Mouse (Mus musculus) small intestine, adult 2 months (tissue): ENCODE measurements at regions not wholly inside any gene's neighbourhood (a gene's known extent, or its start where the extent isn't known, plus 50 kb on each side); places are given as distances from the start of the nearest gene placed in this dataset.

Experiments used
- H3K27ac ChIP-seq: fragments of 200-500 bp; 2 replicates; pipeline ENCODE4 v1.5.1; 2012; ENCODE audit warnings: low read depth, low read length, control low read depth, inconsistent platforms; ENCODE audit not compliant: insufficient read depth
- H3K27me3 ChIP-seq: fragments of 200-500 bp; 2 replicates; pipeline ENCODE4 v1.6.1; 2012; ENCODE audit warnings: mild to moderate bottlenecking, moderate library complexity, low read length, inconsistent platforms; ENCODE audit not compliant: control insufficient read depth, insufficient read depth
- H3K36me3 ChIP-seq: fragments of 200-500 bp; 2 replicates; pipeline ENCODE4 v1.6.1; 2012; ENCODE audit warnings: mild to moderate bottlenecking, low read length, control low read depth, inconsistent platforms; ENCODE audit not compliant: control insufficient read depth, insufficient read depth
- H3K4me1 ChIP-seq: fragments of 200-500 bp; 2 replicates; pipeline ENCODE4 v1.6.1; 2012; ENCODE audit warnings: low read length, inconsistent platforms, mixed read lengths; ENCODE audit not compliant: control insufficient read depth, insufficient read depth, insufficient read length
- H3K4me3 ChIP-seq: fragments of 200-500 bp; 2 replicates; pipeline ENCODE4 v1.5.1; 2012; ENCODE audit warnings: low read depth, mild to moderate bottlenecking, control low read depth, inconsistent platforms, low read length, moderate library complexity
- CTCF ChIP-seq: fragments of 200-500 bp; IDR thresholded peaks from 2 replicates; pipeline ENCODE4 v1.5.1; 2012; ENCODE audit warnings: low read depth, mild to moderate bottlenecking, control low read depth, inconsistent platforms, low read length, moderate library complexity, mixed read lengths; ENCODE audit not compliant: insufficient replicate concordance, insufficient read length; ENCODE audit errors: extremely low read depth
- POLR2A ChIP-seq: fragments of 200-500 bp; IDR thresholded peaks from 2 replicates; pipeline ENCODE4 v1.6.1; 2012; ENCODE audit warnings: low read depth, mild to moderate bottlenecking, control low read depth, inconsistent platforms, low read length, moderate library complexity
- WGBS: fragments of 180-500 bp; shearing (Covaris S2); methylation state at CpG from one replicate; pipeline ENCODE4 v1.1.7; 2018; 5-methylcytosine and 5-hydroxymethylcytosine counted together

GRCm38 (mm10) chr1:73716901-73717300 lies 407.3 kb downstream of the Tns1 start:
- Histone ChIP-seq H3K4me1 (no peaks in the 10 kb centered on the region), H3K4me3 (no peak overlapping the region), H3K27me3 (no peaks in the 10 kb centered on the region), H3K27ac (no peak overlapping the region), H3K36me3 (no peaks in the 10 kb centered on the region)
- no peak for TF ChIP-seq POLR2A
- TF ChIP-seq CTCF: no peak

GRCm38 (mm10) chr1:73715571-73715970 lies 408.7 kb downstream of the Tns1 start:
- Histone ChIP-seq H3K4me1 (no peaks in the 10 kb centered on the region), H3K4me3 (no peak overlapping the region), H3K27ac (no peak overlapping the region), H3K27me3 (no peaks in the 10 kb centered on the region), H3K36me3 (no peaks in the 10 kb centered on the region)
- TF ChIP-seq POLR2A (no peak), CTCF (no peak)
- 65% methylated on average over 2 of the region's 2 CpGs for WGBS

- no peak overlapping the region for H3K27ac ChIP-seq
- WGBS: 5% methylated on average over 4 of the region's 4 CpGs
Measured at GRCm38 (mm10) chr1:73702428-73702842, 421.8 kb downstream of the Tns1 start.

GRCm38 (mm10) chr1:73693537-73693936 lies 430.7 kb downstream of the Tns1 start:
- Histone ChIP-seq H3K27me3 (no peaks in the 10 kb centered on the region), H3K36me3 (no peaks in the 10 kb centered on the region), H3K4me3 (no peak overlapping the region), H3K4me1 (no peaks in the 10 kb centered on the region; the same call in 1 of the 2 replicates), H3K27ac (no peak overlapping the region)
- no peak for TF ChIP-seq POLR2A
- no peak for TF ChIP-seq CTCF
- WGBS: 30% methylated on average over 2 of the region's 2 CpGs

More at GRCm38 (mm10) chr1:73702428-73702842, 421.8 kb downstream of the Tns1 start:
- Histone ChIP-seq H3K4me3 (no peak overlapping the region), H3K36me3 (no peaks in the 10 kb centered on the region), H3K4me1 (0 out of 2 replicates have a peak, but pooled peaks cover 2% of the 10 kb centered on the region), H3K27me3 (no peaks in the 10 kb centered on the region)
- TF ChIP-seq CTCF: no peak
- TF ChIP-seq POLR2A: no peak

- WGBS: 60% methylated on average over 4 of the region's 4 CpGs
- Histone ChIP-seq H3K4me3 (no peak overlapping the region), H3K27me3 (no peaks in the 10 kb centered on the region), H3K36me3 (no peaks in the 10 kb centered on the region), H3K4me1 (no peaks in the 10 kb centered on the region), H3K27ac (no peak overlapping the region)
- TF ChIP-seq POLR2A: no peak
- no peak for TF ChIP-seq CTCF
Measured at GRCm38 (mm10) chr1:73685734-73686133, 438.5 kb downstream of the Tns1 start.

- no peak for TF ChIP-seq CTCF
- no peak for TF ChIP-seq POLR2A
- H3K27ac ChIP-seq: no peak overlapping the region
- H3K4me1 ChIP-seq: no peaks in the 10 kb centered on the region
- H3K36me3 ChIP-seq: no peaks in the 10 kb centered on the region
- WGBS: 87% methylated on average over 4 of the region's 4 CpGs
- H3K4me3 ChIP-seq: no peak overlapping the region
- no peaks in the 10 kb centered on the region for H3K27me3 ChIP-seq
Measured at GRCm38 (mm10) chr1:73685066-73685465, 439.2 kb downstream of the Tns1 start.

- WGBS: 38% methylated on average over 5 of the region's 5 CpGs
- Histone ChIP-seq H3K27me3 (no peaks in the 10 kb centered on the region), H3K4me3 (no peak overlapping the region), H3K4me1 (no peaks in the 10 kb centered on the region), H3K36me3 (no peaks in the 10 kb centered on the region), H3K27ac (no peak overlapping the region)
- no peak for TF ChIP-seq CTCF
Measured at GRCm38 (mm10) chr1:73684166-73684565, 440.1 kb downstream of the Tns1 start.
